Mouse (Mus musculus): Measurements from ENCODE around the gene Ccdc134. TPM values are rescaled to one million over a fixed set of nuclear protein-coding genes. Genes with fewer than 3 reads are reported as not detected.

The Ccdc134 gene
- polyA plus RNA-seq, 1 experiment from 2014 or later, result 22.9 TPM

DNA sequence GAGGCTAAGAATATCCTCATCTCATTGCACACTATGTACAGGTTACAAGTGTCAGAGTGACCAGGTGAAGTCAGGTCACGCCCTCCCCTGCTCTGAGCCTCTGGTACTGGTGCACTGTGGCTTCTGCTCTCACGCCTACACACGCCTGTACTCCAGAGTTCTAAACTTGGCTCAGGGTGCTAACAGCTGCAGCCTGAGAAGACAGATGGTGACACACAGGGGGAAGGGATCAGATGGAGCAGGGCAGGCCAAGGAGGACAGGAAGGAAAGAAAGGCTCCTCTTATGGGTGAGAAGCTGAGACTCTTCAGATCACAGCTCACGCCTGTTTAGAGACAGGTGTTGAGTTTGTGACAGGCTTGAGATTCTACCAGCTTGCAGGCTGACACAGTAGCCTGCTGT lies 7.7 kb downstream of the Ccdc134 start:
- H3K9me3 ChIP-seq, result no peaks in the 10 kb centered on the region

GRCm38 (mm10) chr15:82138565-82138964 lies 10.8 kb downstream of the Ccdc134 start:
- peak; percentile 50 for DNase-seq (ENCODE audit: extremely low spot score, low spot score)
- Histone ChIP-seq H3K36me3 (replicated peaks) (peaks cover 47% of the 10 kb centered on the region), H3K9me3 (no peaks in the 10 kb centered on the region), H3K4me3 (no peak overlapping the region), H3K27me3 (ENCODE audit: poor library complexity, severe bottlenecking) (no peaks in the 10 kb centered on the region), H3K4me1 (no peaks in the 10 kb centered on the region), H3K27ac (no peak overlapping the region)
- 70% methylated on average over 4 of the region's 4 CpGs for WGBS

More for the DNA sequence above, 7.7 kb downstream of the Ccdc134 start:
- Histone ChIP-seq H3K27me3 (ENCODE audit: poor library complexity, severe bottlenecking) (no peaks in the 10 kb centered on the region), H3K36me3 (replicated peaks) (peaks cover 56% of the 10 kb centered on the region), H3K4me1 (no peaks in the 10 kb centered on the region), H3K4me3 (no peak overlapping the region), H3K27ac (no peak overlapping the region)
- DNase-seq (ENCODE audit: extremely low spot score, low spot score), result no peak
- WGBS, result 87% methylated on average over 4 of the region's 4 CpGs

DNA sequence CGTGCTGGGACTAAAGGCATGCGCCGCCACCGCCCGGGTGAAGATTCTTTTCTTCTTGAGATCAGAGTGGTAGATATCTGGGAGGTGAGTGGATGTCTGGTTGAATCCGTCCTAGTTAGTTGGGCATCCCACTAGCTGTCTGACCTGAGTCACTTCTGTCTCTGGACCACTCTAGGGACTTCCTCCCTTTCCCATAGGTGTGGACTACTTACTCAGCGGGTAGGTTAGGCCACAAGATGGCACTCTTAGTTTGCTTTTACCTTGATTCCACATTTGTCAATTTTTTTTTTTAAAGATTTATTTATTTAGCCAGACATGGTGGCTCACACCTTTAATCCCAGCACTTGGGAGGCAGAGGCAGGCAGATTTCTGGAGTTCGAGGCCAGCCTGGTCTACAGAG lies 11.5 kb downstream of the Ccdc134 start:
- DNase-seq (ENCODE audit: extremely low spot score, low spot score), result no peak
- WGBS, result 95% methylated on average over 8 of the region's 8 CpGs
- Histone ChIP-seq H3K4me1 (peaks cover 5% of the 10 kb centered on the region), H3K4me3 (no peak overlapping the region), H3K27ac (no peak overlapping the region), H3K9me3 (no peaks in the 10 kb centered on the region), H3K36me3 (replicated peaks) (peaks cover 41% of the 10 kb centered on the region), H3K27me3 (ENCODE audit: poor library complexity, severe bottlenecking) (no peaks in the 10 kb centered on the region)

DNA sequence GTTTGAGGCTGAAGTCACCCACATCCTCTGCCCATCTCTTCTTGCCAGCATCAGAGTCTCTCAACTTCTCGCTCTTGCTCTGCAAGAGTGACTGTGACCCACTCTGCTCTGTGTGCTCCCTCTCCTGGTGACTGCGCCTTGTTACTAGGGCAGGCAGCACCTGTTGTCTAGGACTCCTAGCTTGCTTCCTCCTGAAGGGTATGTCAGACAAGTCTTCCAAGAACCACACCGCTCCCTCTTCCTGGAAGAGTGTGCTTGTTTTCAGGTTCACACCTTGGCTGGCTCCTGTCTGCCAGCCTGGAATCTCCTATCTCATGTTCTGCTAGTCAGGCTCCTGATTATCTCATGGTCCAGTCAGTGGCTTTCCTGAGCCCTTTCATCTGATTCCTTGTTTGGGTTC lies 12.6 kb downstream of the Ccdc134 start:
- Histone ChIP-seq H3K4me1 (peaks cover 17% of the 10 kb centered on the region), H3K36me3 (replicated peaks) (peaks cover 39% of the 10 kb centered on the region), H3K27ac (peak overlapping the region; percentile 71; the same call in 1 of the 2 replicates), H3K27me3 (ENCODE audit: poor library complexity, severe bottlenecking) (no peaks in the 10 kb centered on the region), H3K9me3 (no peaks in the 10 kb centered on the region), H3K4me3 (no peak overlapping the region)
- no peak for DNase-seq (ENCODE audit: extremely low spot score, low spot score)
- WGBS, result 88% methylated on average over 3 of the region's 3 CpGs

DNA sequence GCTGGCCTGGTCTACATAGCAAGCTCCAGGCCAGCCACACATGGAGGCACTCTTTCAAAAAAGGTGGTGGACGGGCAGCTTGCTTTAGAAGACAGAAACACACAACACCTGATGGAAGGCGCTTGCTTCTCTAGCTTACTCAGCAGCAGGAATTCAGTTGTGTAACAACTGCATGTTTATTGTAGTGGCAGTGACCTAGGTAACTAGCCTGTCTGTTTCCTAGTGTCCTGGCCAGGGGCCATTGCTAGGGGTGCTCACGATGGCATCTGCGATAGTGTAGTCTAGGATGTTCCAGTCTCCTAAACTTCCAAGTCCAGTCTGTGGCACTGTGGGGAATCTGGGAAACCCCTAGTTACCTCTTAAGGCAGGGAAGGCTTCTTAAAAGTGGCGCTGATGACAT lies 16.4 kb downstream of the Ccdc134 start:
- Histone ChIP-seq H3K27me3 (ENCODE audit: poor library complexity, severe bottlenecking) (no peaks in the 10 kb centered on the region), H3K4me1 (peaks cover 41% of the 10 kb centered on the region), H3K36me3 (replicated peaks) (peaks cover 27% of the 10 kb centered on the region), H3K9me3 (no peaks in the 10 kb centered on the region), H3K4me3 (no peak overlapping the region), H3K27ac (peak overlapping the region; percentile 97)
- 93% methylated on average over 5 of the region's 5 CpGs for WGBS
- DNase-seq (ENCODE audit: extremely low spot score, low spot score), result no peak

DNA sequence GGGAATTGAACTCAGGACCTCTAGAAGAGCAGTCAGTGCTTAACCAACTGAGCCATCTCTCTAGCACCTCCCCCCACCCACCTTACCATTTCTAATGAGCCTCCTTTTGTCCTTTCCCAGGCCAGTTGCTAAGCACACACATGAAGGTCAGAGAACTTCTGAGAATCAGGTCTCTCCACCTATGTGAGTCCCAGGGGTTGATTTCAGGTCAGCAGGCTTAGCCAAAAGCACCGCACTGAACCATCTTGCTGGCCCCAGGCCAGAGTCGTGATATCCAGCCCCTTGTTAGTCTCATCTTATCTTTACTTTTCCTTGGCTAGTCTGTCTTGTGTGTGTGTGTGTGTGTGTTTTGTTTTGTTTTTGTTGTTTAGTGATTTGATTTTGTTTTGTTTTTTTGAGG lies 17.7 kb downstream of the Ccdc134 start:
- Histone ChIP-seq H3K4me1 (peaks cover 46% of the 10 kb centered on the region), H3K4me3 (peak overlapping the region; percentile 14; the same call in 1 of the 2 replicates), H3K36me3 (replicated peaks) (peaks cover 28% of the 10 kb centered on the region), H3K9me3 (no peaks in the 10 kb centered on the region), H3K27me3 (ENCODE audit: poor library complexity, severe bottlenecking) (no peaks in the 10 kb centered on the region), H3K27ac (peak overlapping the region; percentile 97)
- 52% methylated on average over 2 of the region's 2 CpGs for WGBS
- DNase-seq (ENCODE audit: extremely low spot score, low spot score), result no peak

DNA sequence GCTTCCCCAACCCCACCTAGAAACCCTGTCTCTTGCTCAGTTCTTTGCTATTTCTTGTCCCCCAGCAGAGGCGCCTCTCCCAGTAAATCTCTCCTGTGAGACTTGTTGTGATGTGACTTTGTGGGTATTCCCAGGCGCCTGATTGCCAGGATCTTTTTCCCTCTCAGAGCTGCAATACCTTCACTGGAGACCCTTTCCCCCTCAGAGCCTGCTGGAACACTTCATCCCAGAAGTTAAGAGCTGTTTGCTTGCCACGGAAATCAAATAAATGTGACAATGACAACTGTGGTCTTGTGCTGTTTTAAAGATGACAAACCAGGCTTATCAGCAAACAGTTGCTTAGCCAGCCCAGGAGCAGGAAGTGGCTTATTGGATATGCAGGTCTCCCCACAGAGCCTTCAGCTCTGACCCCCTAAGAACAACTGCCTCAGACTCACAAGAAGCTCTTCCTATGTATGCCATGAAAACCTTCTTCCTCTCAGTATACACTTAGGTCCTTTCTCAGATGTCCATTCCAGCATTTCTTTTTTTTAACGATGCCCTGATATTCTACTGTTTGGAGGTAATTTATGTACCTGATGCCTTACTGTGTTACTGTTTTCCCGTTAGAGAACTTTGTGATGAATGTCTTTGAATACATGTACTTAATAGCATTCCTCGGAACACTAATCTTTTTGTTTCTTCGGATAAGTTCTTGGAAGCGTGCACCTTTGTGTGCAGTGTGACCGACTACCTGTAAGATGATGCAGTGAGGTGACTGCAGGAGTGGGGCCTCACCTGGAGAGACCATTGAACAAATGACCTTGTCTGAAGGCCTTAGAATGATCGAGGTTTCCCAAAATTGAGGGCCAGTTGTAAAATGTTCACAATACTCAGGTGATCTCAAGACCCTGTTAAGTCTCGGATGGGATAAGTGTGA lies 18.4 kb downstream of the Ccdc134 start:
- Histone ChIP-seq H3K9me3 (no peaks in the 10 kb centered on the region), H3K4me1 (peaks cover 49% of the 10 kb centered on the region), H3K27ac (peak overlapping the region; percentile 97), H3K36me3 (replicated peaks) (peaks cover 27% of the 10 kb centered on the region), H3K4me3 (peak overlapping the region; percentile 75), H3K27me3 (ENCODE audit: poor library complexity, severe bottlenecking) (no peaks in the 10 kb centered on the region)
- WGBS, result 19% methylated on average over 11 of the region's 11 CpGs
- no peak for DNase-seq (ENCODE audit: extremely low spot score, low spot score)

DNA sequence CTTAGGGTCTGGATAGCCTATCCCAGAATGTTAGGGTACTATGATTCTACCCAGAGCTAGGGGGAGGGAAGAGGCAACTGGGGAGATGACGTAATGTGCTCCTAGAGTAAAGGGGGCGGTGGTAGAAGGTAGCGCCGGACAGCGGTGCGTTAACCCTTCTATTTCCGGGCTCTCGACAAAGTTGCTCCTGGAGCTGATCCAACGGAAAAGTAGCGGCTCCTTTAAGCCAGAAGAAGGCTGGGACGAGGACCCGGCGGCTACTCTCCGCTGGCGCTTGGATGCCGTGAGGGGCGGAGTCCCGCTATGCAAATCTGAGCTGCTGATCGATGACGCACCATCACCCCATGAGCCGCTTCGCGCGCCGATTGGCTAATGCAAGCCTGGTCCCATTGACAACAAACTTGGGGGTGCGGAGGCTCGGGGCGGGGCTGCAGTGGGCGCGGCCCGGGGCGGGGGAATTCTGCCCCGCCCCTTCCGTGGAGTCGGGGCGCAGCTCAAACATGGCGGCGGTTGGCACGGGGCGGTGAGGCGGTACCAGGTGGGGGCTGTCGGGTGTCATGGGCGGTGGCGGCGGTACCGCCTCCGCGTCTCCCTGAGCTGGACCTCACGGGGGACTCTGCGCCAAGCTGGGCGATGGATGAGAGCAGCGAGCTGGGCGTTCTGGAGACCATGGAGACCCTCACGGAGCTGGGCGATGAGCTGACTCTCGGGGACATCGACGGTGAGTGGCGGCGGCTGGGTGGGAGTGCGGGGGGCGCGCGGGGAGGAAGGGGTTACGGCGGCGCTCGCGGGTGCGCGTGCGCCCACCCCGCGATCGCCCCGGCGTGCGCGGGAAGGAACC lies 19.3 kb downstream of the Ccdc134 start, which contains the start of gene Srebf2:
TSS of gene Srebf2 (plus strand) at position 412 of the 841 bp plus-strand sequence.
- peak within 1 kb of the TSS; percentile 75 for H3K4me3 ChIP-seq
- peaks cover 26% of the 10 kb centered on the region for H3K36me3 ChIP-seq (replicated peaks)
- peak within 1 kb of the TSS; percentile 97 for H3K27ac ChIP-seq
- peak; percentile 100 for DNase-seq (ENCODE audit: extremely low spot score, low spot score)
- no peaks in the 10 kb centered on the region for H3K27me3 ChIP-seq (ENCODE audit: poor library complexity, severe bottlenecking)
- peaks cover 50% of the 10 kb centered on the region for H3K4me1 ChIP-seq
- WGBS, result under 1% methylated on average over 76 of the region's 79 CpGs
- H3K9me3 ChIP-seq, result no peaks in the 10 kb centered on the region

DNA sequence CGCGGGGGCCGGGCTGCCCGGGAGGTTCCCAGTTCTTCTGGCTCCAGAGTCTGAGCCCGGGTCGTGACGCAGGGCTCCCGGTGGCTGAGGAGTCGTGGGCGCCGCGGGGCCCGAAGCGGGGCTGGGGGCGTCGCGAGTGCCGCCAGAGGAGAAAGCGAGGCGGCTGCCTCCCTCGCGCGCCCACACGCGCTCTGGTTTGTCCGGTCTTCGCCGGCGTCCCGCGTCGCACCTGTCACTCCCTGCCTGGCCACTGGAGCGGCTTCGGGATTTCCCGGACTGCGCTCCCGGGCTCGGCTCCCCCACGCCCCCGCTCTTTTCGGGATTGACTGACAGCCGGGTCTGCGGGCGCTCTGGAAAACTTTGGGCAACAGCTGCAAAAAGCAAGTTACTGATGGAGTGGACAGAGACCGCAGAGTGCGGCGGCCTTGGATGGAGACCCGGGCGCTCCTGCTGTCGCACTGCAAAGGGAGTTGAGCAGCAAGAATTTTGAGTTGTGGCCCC lies 19.9 kb downstream of the Ccdc134 start:
- H3K9me3 ChIP-seq, result no peaks in the 10 kb centered on the region
- peak; percentile 65 for DNase-seq (ENCODE audit: extremely low spot score, low spot score)
- peak overlapping the region; percentile 75 for H3K4me3 ChIP-seq
- peak overlapping the region; percentile 97 for H3K27ac ChIP-seq
- WGBS, result under 1% methylated on average over 49 of the region's 50 CpGs
- H3K36me3 ChIP-seq (replicated peaks), result peaks cover 30% of the 10 kb centered on the region
- H3K4me1 ChIP-seq, result peaks cover 57% of the 10 kb centered on the region
- H3K27me3 ChIP-seq (ENCODE audit: poor library complexity, severe bottlenecking), result no peaks in the 10 kb centered on the region

DNA sequence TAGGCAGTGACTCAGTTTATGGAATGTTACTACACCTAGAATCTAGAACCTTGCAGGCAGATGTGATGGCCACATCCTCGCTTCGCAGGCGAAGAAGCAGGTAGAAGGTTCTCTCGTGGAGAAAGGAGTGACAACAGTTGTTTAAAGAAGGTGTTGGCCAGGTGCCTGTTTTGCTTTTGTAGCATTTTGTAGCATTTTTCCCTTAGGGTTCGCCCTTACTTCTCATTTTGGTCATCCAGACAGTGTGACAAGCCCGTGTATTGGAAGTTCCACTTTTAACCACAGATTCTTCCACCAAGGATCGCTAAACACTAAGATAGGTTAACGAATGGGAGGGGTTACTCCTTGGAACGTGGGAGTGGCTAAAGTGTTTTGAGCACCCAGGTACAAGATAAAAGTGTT lies 20.8 kb downstream of the Ccdc134 start:
- H3K4me1 ChIP-seq, result peaks cover 61% of the 10 kb centered on the region
- no peak for DNase-seq (ENCODE audit: extremely low spot score, low spot score)
- peaks cover 38% of the 10 kb centered on the region for H3K36me3 ChIP-seq (replicated peaks)
- WGBS, result 37% methylated on average over 9 of the region's 9 CpGs
- no peaks in the 10 kb centered on the region for H3K27me3 ChIP-seq (ENCODE audit: poor library complexity, severe bottlenecking)
- H3K27ac ChIP-seq, result peak overlapping the region; percentile 97
- H3K4me3 ChIP-seq, result peak overlapping the region; percentile 75
- no peaks in the 10 kb centered on the region for H3K9me3 ChIP-seq

DNA sequence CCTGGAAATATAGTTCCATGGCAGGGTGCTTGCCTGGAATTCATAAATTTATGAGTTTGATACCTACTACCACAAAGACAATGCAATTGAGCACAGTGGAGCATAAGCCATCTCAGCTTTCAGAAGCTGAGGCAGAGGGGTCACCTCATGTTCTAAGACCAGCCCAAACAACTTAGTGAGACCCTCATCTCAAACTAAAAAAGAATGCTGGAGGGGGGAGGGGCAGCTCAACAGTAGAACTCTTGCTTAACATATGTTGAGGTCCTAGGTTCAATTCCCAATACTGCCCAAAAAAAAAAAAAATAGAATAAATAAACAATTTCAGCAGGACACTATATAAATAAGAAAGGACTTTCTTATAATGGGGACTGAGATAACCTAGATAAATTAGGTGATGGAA lies 22.3 kb downstream of the Ccdc134 start:
- DNase-seq (ENCODE audit: extremely low spot score, low spot score), result no peak
- Histone ChIP-seq H3K27me3 (ENCODE audit: poor library complexity, severe bottlenecking) (no peaks in the 10 kb centered on the region), H3K36me3 (replicated peaks) (peaks cover 53% of the 10 kb centered on the region), H3K4me1 (peaks cover 56% of the 10 kb centered on the region), H3K27ac (no peak overlapping the region), H3K9me3 (no peaks in the 10 kb centered on the region), H3K4me3 (no peak overlapping the region)

GRCm38 (mm10) chr15:82151176-82151575 lies 23.5 kb downstream of the Ccdc134 start:
- H3K9me3 ChIP-seq, result no peaks in the 10 kb centered on the region
- DNase-seq (ENCODE audit: extremely low spot score, low spot score), result no peak
- no peak overlapping the region for H3K27ac ChIP-seq
- H3K27me3 ChIP-seq (ENCODE audit: poor library complexity, severe bottlenecking), result no peaks in the 10 kb centered on the region
- H3K36me3 ChIP-seq (replicated peaks), result peaks cover 64% of the 10 kb centered on the region
- H3K4me1 ChIP-seq, result peaks cover 47% of the 10 kb centered on the region
- WGBS, result 93% methylated on average over 4 of the region's 4 CpGs
- no peak overlapping the region for H3K4me3 ChIP-seq

Data from forebrain, embryonic 10.5 days (tissue).